Mouse (Mus musculus): ENCODE measurements around the gene Elmo1. TPM values are rescaled to one million over a fixed set of nuclear protein-coding genes. Genes with fewer than 3 reads are reported as not detected.

Elmo1 gene
- polyA plus RNA-seq, 1 experiment from 2014 or later: 17.4 TPM

DNA sequence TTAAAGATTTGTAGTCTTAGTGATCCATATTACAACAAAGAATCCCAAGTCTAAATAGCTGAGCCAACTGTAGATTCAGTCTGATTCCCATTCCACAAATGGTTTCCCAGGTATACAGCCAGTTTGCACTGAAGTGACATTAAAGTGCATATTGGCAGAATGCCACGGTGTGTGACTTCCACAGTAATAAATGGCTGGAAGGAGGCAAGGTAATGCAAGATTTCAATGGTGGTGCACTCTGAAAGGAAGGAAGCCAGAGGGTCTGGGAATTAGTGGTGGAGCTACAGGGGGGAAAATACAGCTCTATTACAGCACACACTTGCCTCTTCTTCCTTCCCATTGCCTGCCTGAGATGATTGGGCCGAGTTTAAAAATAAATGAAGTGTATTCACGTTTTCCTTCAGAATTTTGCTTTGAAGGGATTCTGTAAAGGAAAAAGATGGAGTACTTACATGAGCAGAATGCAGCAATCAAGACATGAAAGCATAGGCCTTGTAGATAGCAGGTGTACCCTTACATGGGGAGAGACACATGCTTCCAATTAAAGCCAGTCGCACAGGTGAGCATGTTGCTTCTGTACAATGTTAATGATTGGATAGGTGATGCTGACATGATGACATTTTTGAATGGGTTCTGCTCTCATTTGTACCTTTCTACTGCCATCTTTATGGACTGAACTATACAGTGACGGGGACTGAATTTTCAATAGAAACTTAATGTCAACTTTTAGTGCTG, 400.6 kb downstream of the Elmo1 start:
- Histone ChIP-seq H3K4me1 (no peaks in the 10 kb centered on the region), H3K4me3 (no peak overlapping the region), H3K9me3 (no peaks in the 10 kb centered on the region), H3K27ac (no peak overlapping the region), H3K27me3 (no peaks in the 10 kb centered on the region), H3K9ac (no peak overlapping the region), H3K4me2 (no peak overlapping the region), H3K36me3 (no peaks in the 10 kb centered on the region)
- WGBS: 61% methylated on average over 5 of the region's 5 CpGs
- no peak for ATAC-seq (ENCODE audit: insufficient number of reproducible peaks, low FRiP score, low TSS enrichment, low read depth)

- no peaks in the 10 kb centered on the region for H3K9me3 ChIP-seq
- no peak for ATAC-seq (ENCODE audit: insufficient number of reproducible peaks, low FRiP score, low TSS enrichment, low read depth)
- H3K4me3 ChIP-seq: no peak overlapping the region
- no peaks in the 10 kb centered on the region for H3K4me1 ChIP-seq
- no peaks in the 10 kb centered on the region for H3K36me3 ChIP-seq
- WGBS: 66% methylated on average over 3 of the region's 3 CpGs
- H3K27me3 ChIP-seq: no peaks in the 10 kb centered on the region
- H3K4me2 ChIP-seq: no peak overlapping the region
- no peak overlapping the region for H3K27ac ChIP-seq
- H3K9ac ChIP-seq: no peak overlapping the region
Measured at GRCm38 (mm10) chr13:20491666-20492065, 401.3 kb downstream of the Elmo1 start.

DNA sequence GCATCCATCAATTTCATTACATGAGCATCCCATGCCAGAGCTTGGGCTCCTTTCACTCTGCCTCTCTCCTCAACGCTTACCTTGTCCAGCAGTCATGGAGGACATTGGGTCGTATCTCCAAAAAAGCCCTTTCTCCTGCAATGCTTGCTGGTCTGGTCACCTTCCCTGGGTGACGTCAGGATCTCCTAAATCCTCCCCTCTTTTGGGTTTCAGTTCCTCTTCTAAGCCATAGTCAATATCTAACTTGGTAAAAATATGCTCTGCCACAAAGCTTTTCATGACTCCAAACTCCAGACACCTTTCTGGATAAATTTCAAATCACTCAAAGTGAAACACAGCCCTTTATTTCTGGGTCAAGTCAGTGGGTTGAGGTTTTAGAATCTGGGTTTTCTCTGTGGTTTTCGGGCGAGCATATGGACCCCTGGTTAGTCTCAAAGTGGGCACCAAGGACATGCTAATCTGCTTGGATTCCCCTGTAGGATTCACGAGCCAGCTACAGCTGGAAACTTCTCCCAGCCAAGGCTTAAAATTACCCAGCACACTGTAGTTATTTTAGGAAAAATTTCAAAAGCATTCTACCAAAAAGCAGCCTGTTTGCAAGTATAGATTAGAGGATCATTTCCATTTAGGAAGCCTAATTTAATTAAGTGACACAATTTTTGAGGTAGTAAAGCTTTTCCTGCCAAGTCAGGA, 403.8 kb downstream of the Elmo1 start:
- Histone ChIP-seq H3K36me3 (no peaks in the 10 kb centered on the region), H3K27me3 (no peaks in the 10 kb centered on the region), H3K9ac (no peak overlapping the region), H3K4me2 (no peak overlapping the region), H3K4me3 (no peak overlapping the region), H3K27ac (no peak overlapping the region), H3K4me1 (no peaks in the 10 kb centered on the region), H3K9me3 (no peaks in the 10 kb centered on the region)
- no peak for ATAC-seq (ENCODE audit: insufficient number of reproducible peaks, low FRiP score, low TSS enrichment, low read depth)
- 64% methylated on average over 6 of the region's 6 CpGs for WGBS

DNA sequence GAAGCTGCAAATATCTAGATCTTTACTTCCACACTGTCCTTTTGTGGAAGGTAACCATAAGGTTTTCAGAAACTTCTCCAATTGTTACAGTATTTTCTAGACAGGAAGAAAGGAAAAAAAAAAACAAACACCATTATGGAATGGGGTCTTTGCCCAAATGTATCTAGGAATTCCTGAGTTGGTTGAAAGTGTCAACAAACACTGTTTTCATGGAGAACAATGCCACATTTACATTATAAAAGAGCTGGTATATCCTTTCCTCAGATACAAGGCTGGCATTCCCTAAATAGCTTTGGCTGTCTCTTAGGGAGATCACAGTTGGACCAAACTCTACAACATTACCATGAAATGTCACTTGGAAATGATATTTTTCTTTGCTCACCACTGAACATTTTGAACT, 411.5 kb downstream of the Elmo1 start:
- Histone ChIP-seq H3K4me3 (no peak overlapping the region), H3K4me2 (no peak overlapping the region), H3K9me3 (no peaks in the 10 kb centered on the region), H3K27ac (no peak overlapping the region), H3K4me1 (no peaks in the 10 kb centered on the region), H3K36me3 (no peaks in the 10 kb centered on the region), H3K9ac (no peak overlapping the region), H3K27me3 (no peaks in the 10 kb centered on the region)
- no peak for ATAC-seq (ENCODE audit: insufficient number of reproducible peaks, low FRiP score, low TSS enrichment, low read depth)

DNA sequence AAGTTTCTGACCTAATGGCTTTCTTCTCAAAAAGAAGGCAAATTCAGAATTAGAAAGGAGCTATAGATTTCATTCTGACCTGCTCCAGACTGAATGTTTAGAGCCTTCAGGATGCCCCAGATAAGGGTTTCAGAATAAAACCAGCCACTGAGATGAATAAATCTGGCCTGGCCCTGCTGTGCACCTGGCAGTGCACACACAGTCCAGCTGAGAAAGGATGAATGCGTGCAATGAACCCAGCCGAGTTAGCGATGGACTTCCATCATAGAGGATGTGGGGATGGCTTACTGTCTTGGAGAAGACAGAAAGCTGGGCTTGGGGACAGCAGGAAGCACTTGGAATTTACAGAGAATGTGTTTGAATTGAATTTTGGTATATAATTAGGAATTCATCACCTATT, 413.0 kb downstream of the Elmo1 start:
- 85% methylated on average over 3 of the region's 3 CpGs for WGBS
- ATAC-seq (ENCODE audit: insufficient number of reproducible peaks, low FRiP score, low TSS enrichment, low read depth): no peak
- H3K27me3 ChIP-seq: no peaks in the 10 kb centered on the region
- no peaks in the 10 kb centered on the region for H3K36me3 ChIP-seq
- H3K4me1 ChIP-seq: no peaks in the 10 kb centered on the region
- H3K4me3 ChIP-seq: no peak overlapping the region
- no peak overlapping the region for H3K4me2 ChIP-seq
- H3K9ac ChIP-seq: no peak overlapping the region
- H3K9me3 ChIP-seq: no peaks in the 10 kb centered on the region
- H3K27ac ChIP-seq: no peak overlapping the region

DNA sequence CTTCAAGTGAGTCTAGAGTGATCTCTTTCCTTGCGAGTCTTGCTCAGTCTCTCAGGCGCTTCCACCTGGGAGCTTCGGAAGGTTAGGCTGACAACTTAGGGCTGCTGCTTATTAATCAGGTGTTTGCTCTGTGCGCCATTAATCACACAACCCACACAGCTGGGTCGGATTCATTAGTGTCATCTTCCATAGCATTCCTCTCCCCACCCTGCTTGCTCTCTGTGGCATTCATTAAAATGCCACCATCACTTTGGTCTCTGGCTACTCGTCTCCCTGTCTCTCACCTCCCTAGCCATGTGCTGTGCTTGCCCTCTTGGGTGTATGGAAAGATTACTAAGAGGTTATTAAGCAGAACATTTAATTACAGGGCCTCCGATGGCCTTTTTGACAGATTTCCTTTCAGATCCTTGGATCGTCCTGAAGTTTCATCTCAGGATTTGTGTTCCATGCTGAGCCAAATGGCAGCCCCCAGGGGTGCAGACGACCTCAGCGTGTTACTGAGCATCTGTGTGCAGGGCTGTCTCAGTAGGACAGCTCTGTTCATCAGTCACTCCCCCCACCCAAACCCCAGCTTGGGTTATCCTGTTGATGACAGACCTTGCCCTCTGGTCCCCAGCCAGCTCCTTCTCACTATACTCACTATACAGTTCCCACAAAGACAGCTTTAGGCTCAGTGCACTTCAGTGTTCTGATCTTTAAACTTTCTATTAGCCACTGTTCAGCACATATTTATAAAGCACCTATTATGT, 417.2 kb downstream of the Elmo1 start:
- no peak for ATAC-seq (ENCODE audit: insufficient number of reproducible peaks, low FRiP score, low TSS enrichment, low read depth)
- Histone ChIP-seq H3K9ac (no peak overlapping the region), H3K36me3 (no peaks in the 10 kb centered on the region), H3K27me3 (no peaks in the 10 kb centered on the region), H3K4me3 (no peak overlapping the region), H3K27ac (no peak overlapping the region), H3K4me2 (no peak overlapping the region), H3K9me3 (no peaks in the 10 kb centered on the region), H3K4me1 (no peaks in the 10 kb centered on the region)
- WGBS: 55% methylated on average over 10 of the region's 10 CpGs

DNA sequence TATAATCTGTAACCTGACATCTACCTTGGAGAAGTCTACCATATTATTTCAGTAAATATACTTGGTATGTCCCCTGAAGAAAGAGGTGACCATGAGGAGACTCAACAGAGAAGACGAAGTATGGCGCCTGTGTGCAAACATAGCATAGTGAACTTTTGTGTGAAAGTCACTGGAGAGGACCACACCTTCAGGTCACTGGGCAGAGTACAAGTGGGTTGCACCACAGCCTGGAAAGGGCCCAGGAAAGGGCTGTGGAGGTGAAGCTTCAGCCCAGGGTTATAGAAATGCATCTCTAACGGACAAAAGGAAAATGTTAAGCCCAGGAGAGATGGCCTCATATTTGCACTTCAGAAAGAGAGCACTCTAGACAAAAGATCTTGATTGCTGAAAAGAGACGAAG, 420.6 kb downstream of the Elmo1 start:
- H3K4me2 ChIP-seq: no peak overlapping the region
- no peak overlapping the region for H3K9ac ChIP-seq
- no peaks in the 10 kb centered on the region for H3K27me3 ChIP-seq
- no peaks in the 10 kb centered on the region for H3K4me1 ChIP-seq
- no peak overlapping the region for H3K4me3 ChIP-seq
- no peak for ATAC-seq (ENCODE audit: insufficient number of reproducible peaks, low FRiP score, low TSS enrichment, low read depth)
- 98% methylated on average over 4 of the region's 4 CpGs for WGBS
- no peak overlapping the region for H3K27ac ChIP-seq
- H3K36me3 ChIP-seq: no peaks in the 10 kb centered on the region
- H3K9me3 ChIP-seq: no peaks in the 10 kb centered on the region

DNA sequence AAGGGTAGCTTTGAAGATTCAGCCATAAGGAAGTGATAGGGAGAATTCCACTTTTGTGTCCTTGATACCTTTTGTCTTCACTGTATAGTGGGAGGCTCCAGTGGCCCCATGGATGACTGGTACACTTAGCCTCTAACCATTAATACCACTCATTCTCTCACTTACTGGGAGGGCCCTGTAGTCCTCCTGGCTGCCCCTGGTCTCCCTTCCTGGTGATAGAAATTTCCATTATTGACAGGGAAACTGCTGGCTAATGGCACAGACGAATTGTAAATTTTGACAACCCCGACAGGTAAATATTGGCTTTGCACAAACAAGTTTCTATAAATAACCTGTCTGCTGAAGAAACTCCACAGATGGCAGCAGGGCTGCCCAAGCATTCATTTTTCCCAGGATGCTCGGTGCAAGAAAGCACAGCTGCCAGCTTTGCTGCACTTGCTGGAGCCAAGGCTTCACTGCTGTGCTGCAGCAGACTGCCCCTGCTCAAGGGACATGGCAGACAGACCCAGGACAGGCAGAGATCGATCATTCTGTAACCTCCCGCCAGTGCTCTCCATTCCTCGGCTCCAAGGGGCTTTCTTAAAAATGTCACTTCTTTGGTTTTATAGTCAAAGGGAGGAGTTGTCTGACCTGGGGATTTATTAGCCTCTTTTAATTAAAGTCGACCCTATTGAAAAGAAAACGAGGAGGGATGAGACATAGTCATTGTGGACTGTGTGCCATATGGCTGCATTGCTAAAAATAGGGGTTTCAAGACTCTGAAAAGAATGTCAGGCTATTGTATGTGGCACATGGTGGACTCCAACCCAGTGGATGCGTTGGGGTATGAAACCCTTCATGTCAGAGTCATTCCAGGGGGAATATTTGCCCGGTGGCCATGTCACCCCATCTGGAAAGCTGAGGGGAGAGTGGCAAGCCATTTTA, 422.2 kb downstream of the Elmo1 start:
- H3K27ac ChIP-seq: no peak overlapping the region
- no peak overlapping the region for H3K4me3 ChIP-seq
- ATAC-seq (ENCODE audit: insufficient number of reproducible peaks, low FRiP score, low TSS enrichment, low read depth): no peak
- no peaks in the 10 kb centered on the region for H3K4me1 ChIP-seq
- 50% methylated on average over 10 of the region's 10 CpGs for WGBS
- no peaks in the 10 kb centered on the region for H3K9me3 ChIP-seq
- no peak overlapping the region for H3K4me2 ChIP-seq
- H3K36me3 ChIP-seq: no peaks in the 10 kb centered on the region
- H3K27me3 ChIP-seq: no peaks in the 10 kb centered on the region
- H3K9ac ChIP-seq: no peak overlapping the region

DNA sequence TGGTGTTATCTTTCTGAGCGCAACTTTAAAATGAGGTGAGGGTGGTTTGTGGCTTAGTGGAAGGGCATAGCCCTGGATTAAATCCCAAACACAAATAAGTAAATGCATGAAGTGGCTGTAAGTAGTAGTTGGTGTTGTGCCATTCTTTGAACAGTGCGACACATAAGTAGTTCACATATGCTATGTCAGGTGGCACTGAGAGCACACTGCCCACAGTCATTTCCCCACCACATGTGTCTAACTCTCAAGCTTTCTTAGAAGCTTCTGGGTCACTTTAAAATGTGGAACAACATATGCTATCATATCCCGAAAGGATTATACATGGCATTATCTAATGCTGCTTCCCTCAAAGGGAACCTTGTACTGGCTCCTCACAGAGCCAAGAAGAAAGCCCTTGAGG, 424.3 kb downstream of the Elmo1 start:
- Histone ChIP-seq H3K4me1 (no peaks in the 10 kb centered on the region), H3K4me3 (no peak overlapping the region), H3K36me3 (no peaks in the 10 kb centered on the region), H3K27me3 (no peaks in the 10 kb centered on the region), H3K9me3 (no peaks in the 10 kb centered on the region), H3K27ac (no peak overlapping the region), H3K4me2 (no peak overlapping the region), H3K9ac (no peak overlapping the region)
- no peak for ATAC-seq (ENCODE audit: insufficient number of reproducible peaks, low FRiP score, low TSS enrichment, low read depth)
- 89% methylated on average over 3 of the region's 3 CpGs for WGBS

- 72% methylated on average over 4 of the region's 4 CpGs for WGBS
- H3K4me3 ChIP-seq: no peak overlapping the region
- ATAC-seq (ENCODE audit: insufficient number of reproducible peaks, low FRiP score, low TSS enrichment, low read depth): no peak
Measured at GRCm38 (mm10) chr13:20516096-20516495, 425.7 kb downstream of the Elmo1 start.

DNA sequence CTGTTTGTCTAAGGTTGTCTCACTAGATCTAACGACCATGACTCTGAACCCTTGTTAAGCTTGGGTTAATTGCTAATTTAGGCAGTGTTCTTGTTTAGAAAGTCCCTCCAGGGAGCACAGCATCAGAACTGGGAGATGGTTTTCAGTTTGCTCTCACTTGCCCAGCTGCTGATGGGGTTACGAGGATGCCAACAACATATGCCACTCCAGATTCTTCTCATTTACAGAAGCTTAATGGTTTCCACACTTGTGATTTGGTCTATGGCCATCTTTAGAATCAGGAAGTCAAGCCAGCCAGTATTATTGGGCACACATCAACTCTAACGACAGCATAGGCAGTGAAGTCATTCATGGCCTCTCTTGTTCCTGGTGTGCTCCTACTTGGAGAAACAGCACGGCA, 427.3 kb downstream of the Elmo1 start:
- no peaks in the 10 kb centered on the region for H3K4me1 ChIP-seq
- no peak overlapping the region for H3K4me3 ChIP-seq
- no peaks in the 10 kb centered on the region for H3K36me3 ChIP-seq
- H3K9me3 ChIP-seq: no peaks in the 10 kb centered on the region
- H3K9ac ChIP-seq: no peak overlapping the region
- ATAC-seq (ENCODE audit: insufficient number of reproducible peaks, low FRiP score, low TSS enrichment, low read depth): no peak
- H3K27me3 ChIP-seq: no peaks in the 10 kb centered on the region
- no peak overlapping the region for H3K27ac ChIP-seq
- H3K4me2 ChIP-seq: no peak overlapping the region
- WGBS: 49% methylated on average over 4 of the region's 4 CpGs

More at GRCm38 (mm10) chr13:20516096-20516495, 425.7 kb downstream of the Elmo1 start:
- no peaks in the 10 kb centered on the region for H3K27me3 ChIP-seq
- no peaks in the 10 kb centered on the region for H3K9me3 ChIP-seq
- H3K36me3 ChIP-seq: no peaks in the 10 kb centered on the region
- H3K4me2 ChIP-seq: no peak overlapping the region
- no peak overlapping the region for H3K27ac ChIP-seq
- no peak overlapping the region for H3K9ac ChIP-seq
- no peaks in the 10 kb centered on the region for H3K4me1 ChIP-seq
